Mouse (Mus musculus) limb, embryonic 14.5 days (tissue): Measurements from ENCODE around the gene Bub3. TPM values are rescaled to one million over a fixed set of nuclear protein-coding genes. Genes with fewer than 3 reads are reported as not detected.

ENCODE experiments used
- ATAC-seq: fragments of 200-750 bp; cut with Nextera tagmentation; 2 replicates; pipeline ENCODE4 v1.8.0; 2017; ENCODE audit warnings: low read depth, moderate number of reproducible peaks, moderate TSS enrichment; ENCODE audit not compliant: low FRiP score
- DNase-seq: peaks from one replicate; pipeline ENCODE4 v3.0.0-alpha.2; 2015; ENCODE audit warnings: low spot score
- H3K27ac ChIP-seq: fragments of 300-500 bp; sonication (generic); replicated peaks from 2 replicates; pipeline ENCODE4 v1.5.1; 2014; ENCODE audit warnings: low read depth, mild to moderate bottlenecking, low read length, moderate library complexity, mixed read lengths
- H3K27me3 ChIP-seq: fragments of 300-500 bp; sonication (generic); 2 replicates; pipeline ENCODE4 v1.6.1; 2014; ENCODE audit warnings: low read length, mixed read lengths; ENCODE audit not compliant: control insufficient read depth, insufficient read depth
- H3K36me3 ChIP-seq: fragments of 300-500 bp; sonication (generic); 2 replicates; pipeline ENCODE4 v1.6.1; 2014; ENCODE audit warnings: mild to moderate bottlenecking, low read length, moderate library complexity, mixed read lengths; ENCODE audit not compliant: control insufficient read depth, insufficient read depth
- H3K4me1 ChIP-seq: fragments of 300-500 bp; sonication (generic); 2 replicates; pipeline ENCODE4 v1.6.1; 2014; ENCODE audit warnings: antibody characterized with exemption, low read length, mixed read lengths; ENCODE audit not compliant: control insufficient read depth, insufficient read depth
- H3K4me2 ChIP-seq: fragments of 300-500 bp; sonication (generic); replicated peaks from 2 replicates; pipeline ENCODE4 v1.6.1; 2014; ENCODE audit warnings: low read depth, mild to moderate bottlenecking, low read length, moderate library complexity; ENCODE audit not compliant: severe bottlenecking
- H3K4me3 ChIP-seq: fragments of 300-500 bp; sonication (generic); replicated peaks from 2 replicates; pipeline ENCODE4 v1.5.1; 2014; ENCODE audit warnings: low read length
- H3K9ac ChIP-seq: fragments of 300-500 bp; sonication (generic); 2 replicates; pipeline ENCODE4 v1.6.1; 2014; ENCODE audit warnings: mild to moderate bottlenecking, low read depth, low read length, moderate library complexity; ENCODE audit not compliant: severe bottlenecking
- H3K9me3 ChIP-seq: fragments of 300-500 bp; sonication (generic); 2 replicates; pipeline ENCODE4 v1.6.1; 2016; ENCODE audit warnings: low read length; ENCODE audit not compliant: control insufficient read depth
- POLR2A ChIP-seq: fragments of 200-500 bp; IDR thresholded peaks from 2 replicates; pipeline ENCODE4 v1.8.0; 2012; ENCODE audit warnings: inconsistent platforms, mild to moderate bottlenecking, moderate library complexity, borderline replicate concordance; ENCODE audit not compliant: insufficient read depth, insufficient read length; ENCODE audit errors: extremely low read depth
- WGBS: fragments of 180-500 bp; shearing (Covaris S2); extraction: QIAGEN DNeasy Blood & Tissue Kit; methylation state at CpG from one replicate; pipeline ENCODE4 v1.1.7; 2014; 5-methylcytosine and 5-hydroxymethylcytosine counted together
- polyA plus RNA-seq, 2 experiments: library from polyadenylated mRNA; depleted of rRNA in 1 of 2; stranded (reverse) in 1 of 2; unstranded in 1 of 2; fragments of >200 nt; fragmentation: Nextera tagmentation in 1 of 2; extraction: Ambion mirVana in 1 of 2; gene quantifications; 2 replicates each; pipeline versions ENCODE4 v1.2.1 to v1.2.3; 2012 to 2014

Bub3 gene
- polyA plus RNA-seq, 2 experiments, result 169 to 189 TPM

DNA sequence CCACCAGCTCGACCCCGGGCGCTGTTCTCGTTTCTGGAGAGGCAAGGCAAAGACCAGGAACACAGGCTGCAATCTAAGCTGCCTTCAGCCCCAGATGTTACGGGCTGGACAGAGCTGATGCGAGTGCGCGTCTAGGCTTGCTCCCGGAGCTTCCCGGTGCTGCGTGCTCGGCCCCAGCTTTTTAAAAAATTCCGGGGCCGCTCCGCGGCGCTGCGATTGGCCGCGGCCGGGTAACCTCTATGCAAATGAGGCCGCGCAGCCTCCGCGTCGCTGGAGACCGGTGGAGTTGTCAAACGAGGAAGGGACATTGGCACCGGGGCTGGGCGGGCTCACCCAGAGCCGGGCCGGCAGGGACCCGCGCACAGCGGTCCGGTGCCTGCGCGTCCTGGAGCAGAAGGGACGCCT, 6.2 kb upstream of the Bub3 start:
- H3K4me2 ChIP-seq, result peak overlapping the region; percentile 52
- H3K27me3 ChIP-seq, result peaks cover 98% of the 10 kb centered on the region
- WGBS, result 0% methylated on average over 39 of the region's 39 CpGs

GRCm38 (mm10) chr7:131554341-131555180, 5.5 kb upstream of the Bub3 start:
- Histone ChIP-seq H3K27me3 (peaks cover 92% of the 10 kb centered on the region), H3K9me3 (no peaks in the 10 kb centered on the region), H3K9ac (no peak overlapping the region), H3K4me2 (peak overlapping the region; percentile 52), H3K27ac (no peak overlapping the region), H3K4me1 (peaks cover 12% of the 10 kb centered on the region; the same call in 1 of the 2 replicates), H3K36me3 (no peaks in the 10 kb centered on the region), H3K4me3 (peak overlapping the region; percentile 35)
- DNase-seq, result no peak
- TF ChIP-seq POLR2A, result no peak
- no peak for ATAC-seq
- under 1% methylated on average over 45 of the region's 45 CpGs for WGBS

More for the DNA sequence above, 6.2 kb upstream of the Bub3 start:
- Histone ChIP-seq H3K9me3 (no peaks in the 10 kb centered on the region), H3K36me3 (no peaks in the 10 kb centered on the region), H3K27ac (no peak overlapping the region), H3K4me3 (peak overlapping the region; percentile 35), H3K9ac (0 out of 2 replicates have a peak overlapping the region, but pooled peaks have one; percentile 14), H3K4me1 (peaks cover 12% of the 10 kb centered on the region; the same call in 1 of the 2 replicates)
- ATAC-seq, result peak; percentile 39; the same call in 1 of the 2 replicates
- TF ChIP-seq POLR2A, result no peak
- no peak for DNase-seq

DNA sequence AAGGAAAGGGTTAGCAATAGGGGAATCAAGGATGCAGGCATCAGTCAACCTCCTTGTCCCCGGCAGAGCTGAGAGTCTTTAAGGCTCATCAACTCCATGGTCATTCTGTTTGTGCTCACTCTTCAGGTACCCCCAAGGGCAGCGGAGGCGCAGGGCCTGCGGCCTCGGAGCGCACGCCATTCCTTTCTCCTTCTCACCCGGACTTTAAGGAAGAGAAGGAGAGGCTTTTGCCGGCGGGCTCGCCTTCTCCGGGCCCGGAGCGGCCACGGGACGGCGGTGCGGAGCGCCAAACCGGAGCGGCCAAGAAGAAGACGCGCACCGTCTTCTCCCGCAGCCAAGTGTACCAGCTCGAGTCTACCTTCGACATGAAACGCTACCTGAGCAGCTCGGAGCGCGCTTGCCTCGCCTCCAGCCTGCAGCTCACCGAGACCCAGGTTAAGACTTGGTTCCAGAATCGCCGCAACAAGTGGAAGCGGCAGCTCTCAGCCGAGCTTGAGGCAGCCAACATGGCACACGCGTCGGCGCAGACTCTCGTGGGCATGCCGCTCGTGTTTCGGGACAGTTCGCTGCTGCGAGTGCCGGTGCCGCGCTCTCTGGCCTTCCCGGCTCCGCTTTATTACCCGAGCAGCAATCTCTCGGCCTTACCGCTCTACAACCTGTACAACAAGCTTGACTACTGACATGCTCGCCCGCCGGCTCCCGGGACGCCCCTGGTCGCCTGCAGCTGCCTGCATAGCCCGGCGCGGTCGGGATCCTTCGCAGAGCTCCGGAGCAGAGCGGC, 4.5 kb upstream of the Bub3 start:
- TF ChIP-seq POLR2A, result no peak
- Histone ChIP-seq H3K36me3 (no peaks in the 10 kb centered on the region), H3K9me3 (no peaks in the 10 kb centered on the region), H3K4me1 (peaks cover 12% of the 10 kb centered on the region; the same call in 1 of the 2 replicates), H3K27me3 (peaks cover 83% of the 10 kb centered on the region), H3K27ac (no peak overlapping the region), H3K9ac (no peak overlapping the region), H3K4me2 (peak overlapping the region; percentile 37), H3K4me3 (peak overlapping the region; percentile 26)
- ATAC-seq, result no peak
- no peak for DNase-seq
- WGBS, result under 1% methylated on average over 67 of the region's 68 CpGs

DNA sequence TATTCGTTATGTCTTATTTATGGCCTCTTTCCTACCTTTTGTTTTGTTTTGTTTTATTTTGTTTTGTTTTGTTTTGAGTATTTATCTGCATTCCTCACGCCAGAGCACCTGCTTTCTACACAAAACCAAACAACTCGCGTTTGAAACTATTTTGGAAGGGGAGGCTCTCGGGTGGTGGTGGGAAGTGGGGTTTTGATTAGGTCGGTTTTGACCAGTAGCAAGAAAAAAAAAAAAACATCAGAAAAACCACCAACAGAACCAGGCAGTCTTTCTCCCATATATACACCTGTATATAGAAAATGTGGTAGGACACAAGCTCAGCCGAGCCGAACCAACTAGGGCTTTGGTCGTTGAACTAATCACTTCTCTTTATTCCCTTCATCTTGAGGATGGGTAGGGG, 3.9 kb upstream of the Bub3 start:
- Histone ChIP-seq H3K36me3 (no peaks in the 10 kb centered on the region), H3K27ac (no peak overlapping the region), H3K27me3 (peaks cover 76% of the 10 kb centered on the region), H3K4me3 (peak overlapping the region; percentile 26), H3K4me2 (no peak overlapping the region), H3K9ac (no peak overlapping the region), H3K4me1 (peaks cover 15% of the 10 kb centered on the region), H3K9me3 (no peaks in the 10 kb centered on the region)
- no peak for TF ChIP-seq POLR2A
- ATAC-seq (no peak), DNase-seq (no peak)
- WGBS, result 1% methylated on average over 9 of the region's 9 CpGs
